Mouse (Mus musculus) layer of hippocampus, adult 9-10 months (tissue): ENCODE data around the gene Met.

Experiments used
- DNase-seq: peaks from one replicate; pipeline ENCODE4 v3.0.0; 2022; ENCODE audit warnings: low spot score

Gene Met

GRCm38 (mm10) chr6:17463434-17464280 lies at the start of gene Met:
TSS of gene Met (plus strand) at chr6:17463800.
- no peak for DNase-seq

GRCm38 (mm10) chr6:17418226-17418625 lies 45.4 kb upstream of the Met start:
- peak; percentile 18 for DNase-seq

GRCm38 (mm10) chr6:17422432-17422831 lies 41.2 kb upstream of the Met start:
- DNase-seq: no peak

GRCm38 (mm10) chr6:17429041-17429440 lies 34.6 kb upstream of the Met start:
- DNase-seq: no peak

DNA sequence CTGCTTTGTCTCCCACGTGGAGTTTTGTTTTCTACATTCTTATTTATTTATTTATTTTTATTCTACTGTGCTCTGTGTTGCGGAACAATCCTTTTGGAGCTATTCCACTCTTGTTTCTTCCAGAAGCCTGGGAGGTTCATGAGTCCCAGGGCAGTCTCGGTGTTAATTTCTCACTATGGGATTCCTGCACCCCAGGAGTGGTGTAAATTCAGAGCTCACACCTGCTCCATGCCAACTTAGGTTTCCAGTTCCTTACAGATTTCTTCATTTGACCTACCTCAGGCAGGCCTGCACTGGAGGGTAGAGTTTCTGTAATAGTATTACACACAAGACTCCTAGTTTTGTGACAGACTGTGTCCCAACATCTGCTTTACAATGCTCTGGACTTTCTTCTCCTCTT lies 34.0 kb upstream of the Met start:
- DNase-seq: no peak

GRCm38 (mm10) chr6:17443311-17443710 lies 20.3 kb upstream of the Met start:
- no peak for DNase-seq

DNA sequence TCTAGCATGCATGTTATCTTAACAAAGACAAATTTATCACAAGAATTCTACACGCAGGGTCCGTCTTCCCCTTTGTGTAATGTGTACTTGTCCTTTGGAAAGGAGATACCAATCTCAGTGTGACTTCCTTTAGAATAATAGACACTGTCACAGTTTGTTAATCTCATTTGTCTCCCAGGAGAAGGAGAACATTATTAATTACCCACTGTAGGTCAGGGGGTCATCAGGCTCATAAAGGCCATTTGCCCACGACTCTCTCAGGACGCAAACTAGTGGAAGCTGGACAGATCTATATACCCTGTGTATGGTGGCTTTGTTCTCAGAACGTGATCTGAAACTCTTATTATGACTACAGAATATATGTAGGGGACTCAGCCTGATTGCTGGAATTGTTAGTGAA lies 12.3 kb upstream of the Met start:
- DNase-seq: no peak

- DNase-seq: no peak
These were observed 8.5 kb upstream of the Met start for GRCm38 (mm10) chr6:17455116-17455515.

DNA sequence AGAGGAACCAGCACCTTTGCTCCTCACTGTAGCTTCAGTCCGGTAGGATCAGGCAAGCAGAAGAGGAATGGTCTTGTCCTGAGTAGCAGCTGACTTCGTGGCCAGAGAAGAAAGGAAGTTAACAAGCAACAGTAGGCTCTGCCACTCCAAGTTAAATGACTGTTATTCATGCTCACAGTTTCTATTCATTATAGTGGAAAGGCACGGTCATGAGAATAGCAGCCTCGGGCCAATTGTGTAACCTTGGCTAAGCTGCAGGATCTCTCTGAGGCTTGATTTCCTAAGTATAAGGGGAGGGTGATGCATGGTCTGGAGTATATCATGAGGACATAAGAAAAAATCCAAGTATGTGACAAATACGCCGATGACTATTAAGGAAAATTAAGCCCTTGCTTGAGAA lies 4.0 kb upstream of the Met start:
- DNase-seq: no peak

DNA sequence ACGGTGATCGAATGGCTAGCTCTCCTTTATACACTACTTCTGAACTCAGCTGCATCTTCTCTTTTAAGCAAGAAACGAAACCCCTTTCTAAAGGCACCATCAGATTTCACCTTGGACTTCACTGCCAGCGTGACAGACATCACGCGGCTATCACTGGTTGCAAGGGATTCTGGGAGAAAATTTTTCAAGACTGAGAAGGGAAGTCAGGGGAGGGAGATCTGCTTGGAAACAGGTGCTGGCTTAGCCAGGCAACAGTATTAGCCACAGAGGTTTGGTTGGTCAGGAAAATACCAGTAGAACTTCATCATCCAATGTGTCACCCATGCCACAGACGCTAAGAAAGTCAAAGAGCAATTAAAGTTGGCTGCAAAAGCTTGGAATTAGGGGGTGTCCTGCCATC lies 2.2 kb upstream of the Met start:
- DNase-seq: no peak

DNA sequence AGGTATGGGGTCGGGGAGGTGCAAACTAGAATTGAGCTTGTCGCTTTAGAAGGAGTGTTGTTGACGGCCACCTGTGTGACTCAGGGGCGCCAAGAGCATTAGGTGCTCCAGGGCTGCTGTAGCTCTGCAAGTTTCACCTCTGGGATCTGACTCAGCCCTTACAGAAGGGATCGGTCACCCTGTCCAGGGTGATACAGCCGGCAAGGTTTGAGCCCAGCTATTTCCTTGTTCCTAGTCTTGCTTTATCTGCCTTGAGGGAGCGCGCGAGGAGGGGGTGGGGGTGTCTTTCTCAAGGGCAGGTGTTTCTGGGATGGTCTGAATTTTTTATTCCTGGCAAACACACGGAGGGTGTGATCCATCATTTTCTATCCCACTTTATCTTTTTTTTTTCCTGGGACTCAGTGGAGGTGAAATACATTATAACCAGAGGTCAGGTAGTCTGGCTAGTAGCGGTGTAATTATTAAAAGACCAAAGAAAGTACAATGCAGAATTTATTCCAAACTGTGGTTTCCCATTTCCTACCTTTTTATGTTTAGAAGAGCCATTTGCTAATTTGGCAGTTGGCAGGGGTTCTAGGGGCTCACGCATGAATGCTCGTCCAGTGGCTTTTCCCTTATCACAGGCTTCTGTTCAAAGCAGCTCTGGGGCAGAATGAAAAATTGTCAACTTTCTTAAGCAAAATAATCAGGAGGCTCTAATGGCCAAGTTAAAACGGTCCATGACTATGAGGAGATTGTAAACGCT lies 853 bp downstream of the Met start:
- no peak for DNase-seq

DNA sequence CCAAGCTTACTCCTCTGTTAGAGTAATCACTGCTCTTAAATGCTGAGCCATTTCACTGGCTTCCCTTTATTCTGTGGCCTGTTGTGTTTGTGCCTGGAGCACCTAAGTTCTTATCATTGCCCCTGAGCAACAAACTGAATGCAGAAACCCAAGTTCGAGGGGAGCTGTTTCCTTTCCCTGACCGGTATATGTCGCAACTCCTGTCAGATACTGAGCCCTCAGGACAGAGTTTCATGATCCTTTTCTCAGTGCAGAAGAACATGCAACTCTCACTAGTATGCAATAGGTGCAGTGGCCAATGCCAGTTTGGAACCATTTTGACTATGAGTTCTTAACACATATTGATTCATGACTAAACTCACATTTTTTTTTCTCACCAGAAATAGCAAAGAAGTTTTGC lies 2.9 kb downstream of the Met start:
- no peak for DNase-seq

GRCm38 (mm10) chr6:17468993-17469392 lies 5.4 kb downstream of the Met start:
- no peak for DNase-seq

GRCm38 (mm10) chr6:17473128-17473527 lies 9.5 kb downstream of the Met start:
- DNase-seq: no peak

- no peak for DNase-seq
These were observed 14.2 kb downstream of the Met start for GRCm38 (mm10) chr6:17477823-17478222.

DNA sequence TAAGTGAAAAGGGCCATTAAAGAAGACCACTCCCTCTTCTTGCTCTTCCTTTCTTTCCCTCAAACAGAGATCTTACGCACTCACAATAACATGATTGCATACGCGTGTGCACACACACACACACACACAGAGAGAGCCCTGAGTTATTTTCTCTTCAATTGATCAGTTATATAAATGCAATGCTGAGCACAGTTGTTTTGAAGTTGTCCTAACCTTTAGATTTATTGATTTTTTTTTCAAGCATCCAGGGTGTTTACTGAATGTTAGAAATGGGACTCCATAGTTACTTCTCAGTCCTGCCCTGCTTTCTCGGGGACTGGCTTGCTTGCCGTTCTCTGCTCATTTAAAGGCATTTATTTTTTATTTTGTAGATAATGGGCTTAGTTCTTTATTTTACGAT lies 14.7 kb downstream of the Met start:
- DNase-seq: no peak

GRCm38 (mm10) chr6:17478838-17479570 lies 15.4 kb downstream of the Met start:
- no peak for DNase-seq

GRCm38 (mm10) chr6:17481068-17481467 lies 17.5 kb downstream of the Met start:
- no peak for DNase-seq

GRCm38 (mm10) chr6:17485244-17485643 lies 21.6 kb downstream of the Met start:
- no peak for DNase-seq

- DNase-seq: no peak
These were observed 22.2 kb downstream of the Met start for GRCm38 (mm10) chr6:17485782-17486181.

DNA sequence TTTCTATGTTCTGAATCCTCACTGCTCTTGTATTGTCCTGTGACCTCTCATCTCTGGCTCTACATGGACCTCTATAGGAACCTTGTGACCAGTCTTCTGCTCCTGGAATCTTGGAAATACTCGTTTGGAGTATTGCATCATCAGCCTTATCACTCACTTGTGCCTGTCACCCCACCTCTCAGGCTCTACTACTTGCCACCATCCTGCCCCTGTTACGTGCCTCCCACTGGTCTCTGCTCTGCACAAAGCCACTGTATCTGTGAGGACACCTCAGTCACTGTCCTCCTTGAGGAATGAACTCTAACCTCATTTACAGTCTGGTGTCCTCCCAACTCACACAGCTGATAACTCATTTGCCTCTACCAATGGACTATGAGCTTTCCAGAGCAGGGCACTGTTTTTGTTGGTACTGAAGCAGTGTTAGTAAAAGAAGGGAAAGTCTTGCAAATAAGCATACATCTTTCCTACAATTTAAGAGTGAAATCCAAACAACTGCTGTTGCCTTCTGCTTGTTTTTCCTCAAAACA lies 24.8 kb downstream of the Met start:
- no peak for DNase-seq

- no peak for DNase-seq
These were observed 27.2 kb downstream of the Met start for GRCm38 (mm10) chr6:17490786-17491185.

GRCm38 (mm10) chr6:17491502-17491901 lies 27.9 kb downstream of the Met start:
- no peak for DNase-seq
